Comparison of ENCODE assay signal across 8 mouse cellular contexts in genomic region chr8:92355701-92356612, GRCm38 (mm10). TPM values are rescaled to one million over a fixed set of nuclear protein-coding genes. Genes with fewer than 3 reads are reported as not detected.
DNase-seq lines count a peak whose midpoint lies in the region; ATAC-seq and TF ChIP-seq lines count a peak whose summit lies in the region.

No protein-coding gene starts in this region.

- H3K9me3 ChIP-seq in hindbrain, postnatal 0 days (ENCODE audit: low read length) = no peaks in the 10 kb centered on the region

- H3K36me3 ChIP-seq in hindbrain, postnatal 0 days (ENCODE audit: insufficient read depth, low read length) = no peaks in the 10 kb centered on the region

- no peak overlapping the region for H3K27ac ChIP-seq in cortical plate, adult 2 months (ENCODE audit: insufficient read depth, low read length)
- peak overlapping the region; percentile 82 for H3K27ac ChIP-seq in gastrocnemius, adult 2 months
- peak overlapping the region; percentile 78 for H3K27ac ChIP-seq in hindbrain, postnatal 0 days

- H3K9ac ChIP-seq in hindbrain, postnatal 0 days (replicated peaks; ENCODE audit: low read length) = peak overlapping the region; percentile 47

- H3K27me3 ChIP-seq in hindbrain, postnatal 0 days (ENCODE audit: insufficient read depth, low read length) = peaks cover 8% of the 10 kb centered on the region; the same call in 1 of the 2 replicates

- H3K4me2 ChIP-seq in hindbrain, postnatal 0 days (ENCODE audit: low read depth, low read length) = peak overlapping the region; percentile 69

- peak; percentile 95 for ATAC-seq in hindbrain, postnatal 0 days

- no peak for TF ChIP-seq CTCF in cortical plate, adult 2 months (IDR thresholded peaks at IDR 0.05; ENCODE audit: extremely low read depth, insufficient read depth, low read length)
- peak; percentile 47 for TF ChIP-seq CTCF in gastrocnemius, adult 2 months (IDR thresholded peaks at IDR 0.05)
- peak; percentile 39 for TF ChIP-seq CTCF in hindbrain, postnatal 0 days (IDR thresholded peaks at IDR 0.05; ENCODE audit: low read depth)

- peak; percentile 99 for DNase-seq in adipocyte (ENCODE audit: low spot score)
- peak; percentile 96 for DNase-seq in gastrocnemius, adult 2 months
- peak; percentile 100 for DNase-seq in hindbrain, postnatal 0 days (ENCODE audit: low spot score)
- peak; percentile 87 to 90 for DNase-seq in left cerebral cortex, adult 18-20 months (ENCODE audit: low spot score in 2 of 2)
- peak; percentile 97 to 98 for DNase-seq in lung, postnatal 4 days
- DNase-seq in retina, postnatal 1 day = peak; percentile 100
- DNase-seq in thymus, postnatal 4 days = peak; percentile 96

- no peak for TF ChIP-seq POLR2A in cortical plate, adult 2 months (IDR thresholded peaks at IDR 0.05; ENCODE audit: extremely low read depth, insufficient read depth, low read length)

- WGBS in hindbrain, postnatal 0 days = under 1% methylated on average over 78 of the region's 93 CpGs

- H3K4me1 ChIP-seq in cortical plate, adult 2 months (ENCODE audit: control insufficient read depth, insufficient read depth, low read length) = no peaks in the 10 kb centered on the region
- 0 out of 2 replicates have a peak, but pooled peaks cover 5% of the 10 kb centered on the region for H3K4me1 ChIP-seq in hindbrain, postnatal 0 days (ENCODE audit: insufficient read depth, low read length)

- intact Hi-C loops in gastrocnemius, adult 2 months (cut with DNase I) = loop anchor here (2.0 to 10.0 kb wide), 4 partner anchors 557 to 971 kb away; no protein-coding TSS in a partner anchor

- peak overlapping the region; percentile 41 for H3K4me3 ChIP-seq in cortical plate, adult 2 months (ENCODE audit: insufficient read depth, low read length)
- H3K4me3 ChIP-seq in gastrocnemius, adult 2 months = peak overlapping the region; percentile 87
- peak overlapping the region; percentile 65 for H3K4me3 ChIP-seq in hindbrain, postnatal 0 days (ENCODE audit: low read length)

RNA-seq across cellular contexts. Expression of gene Irx5, which starts 1.5 kb away (rescaled TPM):
- polyA plus RNA-seq in cortical plate, adult 2 months (2012; rRNA removed) = 0.10 TPM in 1 of 2 replicates, not detected in the other
- total RNA-seq in gastrocnemius, adult 2 months (2021) = not detected
- total RNA-seq in hindbrain, postnatal 0 days (2014; rRNA removed) = 18.3 and 22.1 TPM in 2 replicates
- polyA plus RNA-seq in hindbrain, postnatal 0 days (2015; fragmentation: Nextera tagmentation; extraction: Ambion mirVana) = 11.6 and 13.9 TPM in 2 replicates
- under 1 TPM in 1 of 2 experiments, not detected in 1; 0.14 TPM for total RNA-seq in left cerebral cortex, adult 18-20 months (2021)

Comparison
In these comparisons a context has a peak if more than half of its experiments do, and no peak if none do; other contexts are left out.
1. RNA of gene Irx5, which starts 1.5 kb away (total RNA-seq): 18.3 to 22.1 TPM in hindbrain, postnatal 0 days; 0.14 TPM in left cerebral cortex, adult 18-20 months and not detected in gastrocnemius, adult 2 months; every median in the first group is over 10 times any median in the second.
2. Peak in every context shown above with its lines, with median percentiles within 50 percentile points of each other: DNase-seq and H3K4me3 ChIP-seq.